Mouse (Mus musculus) stomach, postnatal 0 days (tissue): ENCODE results near the gene Klf15.

Experiments used
- CTCF ChIP-seq: IDR thresholded peaks from 2 replicates; pipeline ENCODE4 v1.5.1; 2016; ENCODE audit warnings: antibody characterized with exemption, low read depth, mild to moderate bottlenecking, moderate library complexity
- EP300 ChIP-seq: optimal IDR thresholded peaks from 2 replicates; pipeline ENCODE3; 2016; ENCODE audit warnings: antibody characterized with exemption

GRCm38 (mm10) chr6:90426003-90426402 lies 36.4 kb upstream of the Klf15 start:
- no peak for TF ChIP-seq CTCF
- no peak for TF ChIP-seq EP300
